Mouse (Mus musculus) embryonic stem cell, embryonic (primary cell): ENCODE data around the gene Dtymk.

Source experiments
- CTCF ChIA-PET, 4 experiments: fragments of 300-600 bp in 2 of 4; fragments of 350-600 bp in 2 of 4; sonication (Branson Sonifier 250); formaldehyde crosslinking; loops; one replicate each; lab custom pipeline; 2022; ENCODE audit warnings: inconsistent platforms in 2 of 4; lab: Charles Lee
- POLR2A ChIA-PET, 4 experiments: fragments of 300-600 bp in 2 of 4; fragments of 350-600 bp in 2 of 4; sonication (Branson Sonifier 250); formaldehyde crosslinking; loops; one replicate each; lab custom pipeline; 2022; ENCODE audit warnings: antibody characterized with exemption in 4 of 4, inconsistent platforms in 1 of 4; lab: Charles Lee

The Dtymk gene

GRCm38 (mm10) chr1:93817823-93818532 lies 16.2 kb upstream of the Dtymk start:
- CTCF ChIA-PET, result interaction anchor here in 3 of 4 experiments (0.5 to 1.5 kb wide), 4 partner anchors 10 to 91 kb away, joined by 3 to 5 read pairs (median 3); no protein-coding TSS in a partner anchor
- POLR2A ChIA-PET, result interaction anchor here in 2 of 4 experiments (1.1 to 2.9 kb wide), 10 partner anchors 7 to 58 kb away, joined by 3 to 12 read pairs (median 7); partner anchors contain the start of genes Ing5 (in 2 of the 2), D2hgdh (in 1 of the 2) and Dtymk (in 1 of the 2)

- CTCF ChIA-PET, result no interaction called here
- POLR2A ChIA-PET, result interaction anchor here in 2 of 4 experiments (1.1 to 3.5 kb wide), 4 partner anchors 8 to 13 kb away, joined by 3 to 34 read pairs (median 6); partner anchors contain the start of genes D2hgdh (in 2 of the 2), Dtymk (in 1 of the 2) and Ing5 (in 1 of the 2)
Observed at GRCm38 (mm10) chr1:93811495-93812039, 9.8 kb upstream of the Dtymk start.

GRCm38 (mm10) chr1:93810011-93810410 lies 8.3 kb upstream of the Dtymk start:
- POLR2A ChIA-PET, result interaction anchor here in 1 of 4 experiments (1.1 to 1.7 kb wide), 2 partner anchors 9 to 14 kb away, joined by 7 to 8 read pairs; partner anchors contain the start of genes D2hgdh and Dtymk
- CTCF ChIA-PET, result interaction anchor here in 1 of 4 experiments (0.6 kb wide), 1 partner anchor 68 kb away, joined by 7 read pairs; no protein-coding TSS in a partner anchor

DNA sequence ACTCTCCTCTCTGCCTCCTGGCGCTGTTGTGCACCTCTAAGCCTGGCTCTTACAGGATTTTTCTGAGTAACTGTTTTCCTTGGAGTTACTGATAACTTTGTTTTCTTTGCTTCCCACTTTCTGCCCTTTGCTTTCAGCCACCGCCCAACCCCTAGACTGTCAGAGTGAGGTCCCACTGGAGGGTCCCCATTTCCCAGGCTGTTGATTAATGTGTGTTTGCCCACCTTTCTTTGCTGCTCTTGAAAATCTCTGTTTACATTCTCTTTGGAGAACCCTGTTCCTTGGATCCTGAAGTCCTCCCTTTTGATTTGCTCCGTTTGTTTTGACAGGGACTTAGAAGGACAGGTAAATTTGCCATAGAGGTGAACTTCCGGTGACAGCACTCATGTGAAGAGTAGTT lies 7.1 kb upstream of the Dtymk start:
- ChIA-PET CTCF (no interaction called here), POLR2A (no interaction called here)

DNA sequence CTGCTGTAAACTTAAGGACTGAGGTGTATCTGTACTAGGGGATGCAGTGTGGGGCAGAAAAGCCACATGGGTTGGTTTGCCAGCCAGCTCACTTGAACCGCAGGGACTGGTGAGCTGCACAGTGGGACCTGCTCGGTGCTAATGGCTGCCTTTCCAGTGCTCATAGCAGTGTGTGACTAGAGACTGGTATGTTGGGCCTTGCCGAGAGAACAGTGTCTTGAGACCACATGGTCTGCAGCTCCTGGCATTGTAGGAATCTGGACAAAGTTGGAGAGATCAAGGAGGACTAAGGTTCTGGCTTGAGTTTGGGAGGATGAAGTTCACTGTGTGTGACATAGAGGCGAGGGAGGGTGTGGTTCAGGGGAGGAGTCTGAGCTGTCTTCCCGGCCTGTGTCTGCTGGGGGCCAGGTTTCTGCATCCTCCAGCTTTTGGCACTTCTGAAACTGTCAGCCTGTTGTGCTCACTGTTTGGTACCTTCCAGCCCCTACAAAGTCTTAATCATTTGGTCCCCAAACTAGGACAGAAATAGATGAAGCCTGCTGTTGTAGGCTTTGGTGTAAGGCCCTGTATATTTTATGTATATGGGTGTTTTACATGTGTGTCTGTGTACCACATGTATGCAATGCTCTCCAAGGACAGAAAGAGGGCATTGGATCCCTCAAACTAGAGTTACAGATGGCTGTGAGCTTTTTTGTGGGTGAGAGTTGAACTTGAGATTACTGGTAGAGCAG lies 3.7 kb upstream of the Dtymk start:
- ChIA-PET POLR2A (interaction anchor here in 3 of 4 experiments (0.7 to 3.6 kb wide), 24 partner anchors 9 to 1715 kb away, joined by 3 to 29 read pairs (median 6); partner anchors contain the start of genes D2hgdh (in 2 of the 3), Farp2 (in 2 of the 3), Bok (in 1 of the 3) and Pask (in 1 of the 3)), CTCF (interaction anchor here in 1 of 4 experiments (0.6 kb wide), 1 partner anchor 1097 kb away, joined by 3 read pairs; no protein-coding TSS in a partner anchor)

GRCm38 (mm10) chr1:93804818-93805217 lies 3.1 kb upstream of the Dtymk start:
- CTCF ChIA-PET, result interaction anchor here in 1 of 4 experiments (0.6 to 1.3 kb wide), 2 partner anchors 137 to 1097 kb away, joined by 3 read pairs; no protein-coding TSS in a partner anchor
- POLR2A ChIA-PET, result interaction anchor here in 3 of 4 experiments (0.6 to 3.6 kb wide), 35 partner anchors 8 to 1716 kb away, joined by 3 to 29 read pairs (median 6); partner anchors contain the start of genes D2hgdh (in 2 of the 3), Farp2 (in 2 of the 3), Bok (in 1 of the 3) and Pask (in 1 of the 3)

- ChIA-PET CTCF (interaction anchor here in 3 of 4 experiments (0.5 to 1.3 kb wide), 7 partner anchors 11 to 924 kb away, joined by 3 to 6 read pairs (median 3); no protein-coding TSS in a partner anchor), POLR2A (interaction anchor here (0.5 to 3.6 kb wide), 53 partner anchors 8 to 461 kb away, joined by 3 to 29 read pairs (median 5); partner anchors contain the start of genes Bok (in 2 of the 4), D2hgdh (in 2 of the 4), Farp2 (in 2 of the 4) and Pask (in 1 of the 4))
Observed at GRCm38 (mm10) chr1:93803556-93804507, 2.1 kb upstream of the Dtymk start, which contains the start of gene Ing5. Gene Ing5 (plus strand): TSS chr1:93803965.

DNA sequence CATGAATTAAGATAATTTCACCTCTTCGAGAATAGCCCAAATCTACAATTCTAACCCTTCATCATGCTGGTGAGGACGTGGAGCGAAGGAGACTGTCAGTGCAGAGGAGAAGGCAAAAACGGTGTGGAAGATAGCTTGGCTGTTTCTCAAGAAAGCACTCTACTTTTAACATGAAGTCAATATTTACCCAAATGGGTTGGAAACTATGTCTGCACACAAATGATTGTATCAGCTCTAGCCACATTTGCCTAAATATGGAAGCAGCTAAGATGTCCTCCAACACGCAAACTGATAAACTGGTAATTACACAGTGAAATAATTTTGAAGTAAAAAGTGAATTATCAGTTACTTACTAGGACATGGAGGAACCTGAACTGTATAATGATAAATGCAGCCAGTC lies 1.0 kb upstream of the Dtymk start:
- CTCF ChIA-PET, result interaction anchor here in 1 of 4 experiments (0.9 kb wide), 1 partner anchor 56 kb away, joined by 3 read pairs; no protein-coding TSS in a partner anchor
- POLR2A ChIA-PET, result interaction anchor here in 3 of 4 experiments (0.6 to 3.6 kb wide), 17 partner anchors 10 to 168 kb away, joined by 3 to 29 read pairs (median 9); partner anchors contain the start of genes D2hgdh (in 1 of the 3) and Thap4 (in 1 of the 3)

DNA sequence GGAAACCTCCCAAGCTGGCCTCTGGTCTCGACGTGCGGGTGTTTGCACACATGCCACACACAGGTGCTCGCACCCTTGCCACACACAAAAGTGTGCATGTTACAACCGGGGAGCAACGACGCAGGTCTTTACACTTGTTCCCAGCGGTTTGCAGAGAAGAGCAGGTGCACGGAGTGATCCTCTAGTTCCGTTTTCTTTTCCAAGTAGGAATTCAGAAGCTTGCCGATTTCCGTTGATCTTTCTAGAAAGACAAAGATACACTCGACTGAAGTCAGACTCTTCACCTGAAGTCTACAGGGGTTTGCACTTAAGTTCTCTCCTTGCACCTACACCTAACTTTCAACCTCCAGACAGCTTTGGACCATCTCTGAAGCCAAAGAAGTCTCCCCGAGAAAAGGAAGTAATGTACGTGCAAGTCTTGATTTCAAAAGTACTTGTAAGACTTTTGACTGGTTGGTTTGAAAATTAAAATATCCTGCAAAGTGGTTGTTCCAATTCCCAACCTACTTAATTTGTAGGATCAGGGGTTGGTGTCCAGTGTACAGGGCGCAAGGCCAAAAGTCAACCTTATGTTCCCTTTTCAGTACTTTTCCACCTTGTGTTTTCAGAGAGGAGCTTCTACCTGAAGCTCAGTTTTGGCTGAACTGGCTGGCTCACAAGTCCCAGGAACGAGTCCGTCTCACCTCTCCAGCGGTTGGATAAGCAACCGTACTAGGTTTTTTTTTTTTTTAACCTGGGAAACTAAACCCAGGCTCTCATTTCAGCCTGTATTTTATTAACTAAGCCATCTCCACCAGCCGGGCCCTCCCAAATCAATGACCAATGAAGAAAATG lies 847 bp downstream of the Dtymk start:
- ChIA-PET CTCF (interaction anchor here in 2 of 4 experiments (0.6 to 0.7 kb wide), 2 partner anchors 11 to 355 kb away, joined by 3 read pairs; no protein-coding TSS in a partner anchor), POLR2A (interaction anchor here in 3 of 4 experiments (0.6 to 3.6 kb wide), 45 partner anchors 9 to 518 kb away, joined by 3 to 39 read pairs (median 5); partner anchors contain the start of genes D2hgdh (in 2 of the 3), Farp2 (in 2 of the 3), Pask (in 2 of the 3) and Atg4b (in 1 of the 3))

DNA sequence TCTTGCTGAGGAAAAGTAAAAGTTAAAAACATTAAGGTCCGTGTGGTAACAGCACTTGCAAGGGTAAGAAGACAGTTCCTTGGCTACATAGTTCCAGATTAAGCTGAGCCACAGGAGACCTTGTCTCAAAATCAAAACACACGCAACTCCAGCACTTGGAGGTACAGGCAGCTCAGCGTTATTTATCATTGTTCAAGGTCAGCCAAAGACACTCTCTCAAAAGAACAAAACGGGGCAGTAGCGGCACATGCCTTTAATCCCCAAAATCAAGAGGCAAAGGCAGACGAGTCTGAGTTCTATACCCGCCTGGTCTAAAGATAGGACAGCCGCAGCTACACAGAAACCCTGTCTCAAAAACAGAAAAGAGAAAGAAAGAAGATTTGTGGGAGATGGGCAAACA lies 5.8 kb downstream of the Dtymk start:
- ChIA-PET POLR2A (interaction anchor here in 3 of 4 experiments (0.5 to 2.0 kb wide), 6 partner anchors 9 to 186 kb away, joined by 4 to 6 read pairs (median 4); no protein-coding TSS in a partner anchor), CTCF (no interaction called here)

- CTCF ChIA-PET, result interaction anchor here in 1 of 4 experiments (0.6 kb wide), 1 partner anchor 1629 kb away, joined by 3 read pairs; no protein-coding TSS in a partner anchor
- POLR2A ChIA-PET, result no interaction called here
Observed at GRCm38 (mm10) chr1:93794526-93794925, 7.2 kb downstream of the Dtymk start.

GRCm38 (mm10) chr1:93786912-93787311 lies 14.8 kb downstream of the Dtymk start:
- POLR2A ChIA-PET, result interaction anchor here in 3 of 4 experiments (0.8 to 3.7 kb wide), 11 partner anchors 9 to 39 kb away, joined by 3 to 19 read pairs (median 4); partner anchors contain the start of genes Ing5 (in 1 of the 3) and Thap4 (in 1 of the 3)
- CTCF ChIA-PET, result interaction anchor here in 2 of 4 experiments (0.6 kb wide), 2 partner anchors 18 to 244 kb away, joined by 3 read pairs; no protein-coding TSS in a partner anchor

GRCm38 (mm10) chr1:93776686-93777085 lies 25.0 kb downstream of the Dtymk start:
- ChIA-PET CTCF (no interaction called here), POLR2A (interaction anchor here in 3 of 4 experiments (0.5 to 1.4 kb wide), 4 partner anchors 11 to 654 kb away, joined by 3 to 16 read pairs (median 4); no protein-coding TSS in a partner anchor)

DNA sequence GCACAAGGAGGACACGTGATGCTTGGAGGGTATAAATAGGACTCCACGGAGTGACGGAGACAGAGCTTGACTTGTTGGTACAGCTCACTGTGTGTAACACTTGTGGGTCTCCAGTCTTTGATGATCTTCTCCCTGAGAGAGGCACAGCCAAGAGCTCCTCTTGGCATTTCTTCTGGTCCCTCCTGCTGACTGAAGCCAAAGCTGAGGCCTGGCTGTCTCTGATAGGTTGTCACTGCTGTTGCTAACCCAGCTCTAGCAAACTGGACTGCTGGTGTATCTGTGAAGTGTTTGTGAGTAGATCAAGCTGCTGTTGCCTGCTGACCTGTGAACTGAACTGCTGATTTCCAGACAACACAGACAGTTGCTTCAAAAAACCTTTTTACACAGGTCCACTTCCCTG lies 31.8 kb downstream of the Dtymk start:
- ChIA-PET CTCF (interaction anchor here in 1 of 4 experiments (1.3 kb wide), 1 partner anchor 27 kb away, joined by 4 read pairs; no protein-coding TSS in a partner anchor), POLR2A (interaction anchor here in 3 of 4 experiments (0.6 to 4.2 kb wide), 9 partner anchors 10 to 35 kb away, joined by 3 to 16 read pairs (median 4); partner anchors contain the start of gene Dtymk (in 1 of the 3))

- ChIA-PET CTCF (no interaction called here), POLR2A (interaction anchor here in 3 of 4 experiments (0.7 to 4.2 kb wide), 7 partner anchors 9 to 257 kb away, joined by 3 to 16 read pairs (median 4); partner anchors contain the start of genes Dtymk (in 1 of the 3) and Thap4 (in 1 of the 3))
Observed at GRCm38 (mm10) chr1:93767600-93767999, 34.1 kb downstream of the Dtymk start.
